Mouse (Mus musculus): Measurements from ENCODE around the gene Gdf10. TPM values are rescaled to one million over a fixed set of nuclear protein-coding genes. Genes with fewer than 3 reads are reported as not detected.

Gdf10 gene
- polyA plus RNA-seq, 1 experiment: not detected

DNA sequence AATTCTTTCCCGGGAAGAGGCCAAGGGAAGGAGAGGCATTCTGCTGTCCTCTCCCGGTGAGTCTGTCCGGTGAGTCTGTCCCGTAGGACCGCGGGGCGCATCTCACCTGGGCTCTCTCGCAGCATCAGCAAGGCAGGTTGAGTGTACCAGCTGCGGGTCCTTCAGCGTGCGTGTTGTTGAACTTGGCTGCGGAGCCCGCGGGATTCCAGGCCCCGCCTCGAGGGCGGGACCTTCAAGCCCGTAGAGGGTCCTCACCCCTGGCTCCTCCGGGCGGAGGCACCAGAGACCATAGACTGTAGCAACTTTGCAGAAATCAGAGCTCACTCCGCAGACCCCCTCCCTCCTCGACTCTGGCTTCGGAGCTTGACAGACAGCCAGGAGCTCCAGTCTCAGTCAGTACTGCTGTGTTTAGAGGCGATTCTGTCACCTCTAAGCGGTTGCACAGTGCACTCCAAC lies 55.2 kb downstream of the Gdf10 start, which contains the start of gene Zfp488:
Zfp488 (minus strand) TSS at position 161 of the 456 bp plus-strand sequence.
- Histone ChIP-seq H3K79me3 (ENCODE audit: low read depth) (no peaks in the 10 kb centered on the region), H3K4me3 (ENCODE audit: insufficient read depth, poor library complexity, severe bottlenecking) (no peak within 1 kb of the TSS), H3K27me3 (ENCODE audit: control insufficient read depth, insufficient read depth, insufficient read length) (peaks cover 24% of the 10 kb centered on the region), H3ac (ENCODE audit: control insufficient read depth, insufficient read length, low read depth) (no peak within 1 kb of the TSS), H3K36me3 (ENCODE audit: control insufficient read depth, insufficient read depth) (no peaks in the 10 kb centered on the region), H3K79me2 (ENCODE audit: control insufficient read depth, insufficient read depth) (no peaks in the 10 kb centered on the region)
- TF ChIP-seq CEBPB (IDR thresholded peaks at IDR 0.05; ENCODE audit: low read depth) (no peak), USF1 (IDR thresholded peaks at IDR 0.05; ENCODE audit: low read depth) (no peak), CTCF (IDR thresholded peaks at IDR 0.05; ENCODE audit: control insufficient read depth, insufficient read depth, insufficient read length) (no peak), MYOD1 (IDR thresholded peaks at IDR 0.05; ENCODE audit: control insufficient read depth, insufficient read length, low read depth) (no peak), MYOG (IDR thresholded peaks at IDR 0.05; ENCODE audit: control insufficient read depth, extremely low read depth, insufficient read length) (no peak)

Other genes starting within 250 kb of the Gdf10 start
- not detected for gene Gdf2, start 17.5 kb downstream of the Gdf10 start, polyA plus RNA-seq (2012; fragmentation: generic; extraction: Trizol)
- gene Rbp3, start 30.4 kb downstream of the Gdf10 start, polyA plus RNA-seq (2012; fragmentation: generic; extraction: Trizol): not detected
- not detected for gene Zfp488, start 55.2 kb downstream of the Gdf10 start, polyA plus RNA-seq (2012; fragmentation: generic; extraction: Trizol)
- not detected for gene Gm30083, start 91.6 kb downstream of the Gdf10 start, polyA plus RNA-seq (2012; fragmentation: generic; extraction: Trizol)
- not detected for gene Gm5460, start 93.2 kb downstream of the Gdf10 start, polyA plus RNA-seq (2012; fragmentation: generic; extraction: Trizol)
- 0.01 TPM for gene Antxrl, start 129.1 kb downstream of the Gdf10 start, polyA plus RNA-seq (2012; fragmentation: generic; extraction: Trizol)
- 33.1 TPM for gene Anxa8, start 162.4 kb downstream of the Gdf10 start, polyA plus RNA-seq (2012; fragmentation: generic; extraction: Trizol)
- 0.59 TPM for gene A630023A22Rik, start 179.2 kb downstream of the Gdf10 start, polyA plus RNA-seq (2012; fragmentation: generic; extraction: Trizol)
- 0.36 TPM for gene Npy4r, start 228.9 kb downstream of the Gdf10 start, polyA plus RNA-seq (2012; fragmentation: generic; extraction: Trizol)

Data from C2C12 (cell line).